Mouse (Mus musculus) thymus, postnatal 10 days (tissue): ENCODE data around the gene Gsap.
A peak's percentile ranks its signal among the peaks of the same experiment; 100 is the strongest.
"Not testable (repeated sequence)": the region's sequence is repeated elsewhere in the genome, so short reads cannot be mapped to it uniquely, and the experiment has no call there.

Experiments
- DNase-seq, 2 experiments: peaks; one replicate each; pipeline ENCODE4 v3.0.0; 2021; ENCODE audit warnings: low spot score in 2 of 2

Gsap gene

DNA sequence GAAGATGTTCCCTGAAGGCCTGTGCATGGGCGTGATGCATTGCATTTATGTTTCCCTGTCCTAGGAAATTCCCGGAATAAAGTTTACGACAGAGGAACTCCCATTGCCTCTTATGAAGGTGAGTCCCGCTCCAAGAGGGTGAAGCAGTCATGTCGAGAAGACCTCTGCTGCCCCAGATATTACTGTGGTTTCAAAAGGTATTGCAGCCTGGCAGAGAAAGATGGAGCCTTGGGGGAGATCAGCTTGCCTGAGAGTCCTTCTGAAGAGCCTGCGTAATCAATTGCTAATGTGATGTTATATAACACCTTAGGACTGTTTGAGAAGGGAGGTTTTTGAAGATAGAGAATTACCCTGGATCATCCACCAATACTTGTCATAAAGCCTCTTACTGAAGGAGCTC, 71.8 kb downstream of the Gsap start:
- DNase-seq: no peak

DNA sequence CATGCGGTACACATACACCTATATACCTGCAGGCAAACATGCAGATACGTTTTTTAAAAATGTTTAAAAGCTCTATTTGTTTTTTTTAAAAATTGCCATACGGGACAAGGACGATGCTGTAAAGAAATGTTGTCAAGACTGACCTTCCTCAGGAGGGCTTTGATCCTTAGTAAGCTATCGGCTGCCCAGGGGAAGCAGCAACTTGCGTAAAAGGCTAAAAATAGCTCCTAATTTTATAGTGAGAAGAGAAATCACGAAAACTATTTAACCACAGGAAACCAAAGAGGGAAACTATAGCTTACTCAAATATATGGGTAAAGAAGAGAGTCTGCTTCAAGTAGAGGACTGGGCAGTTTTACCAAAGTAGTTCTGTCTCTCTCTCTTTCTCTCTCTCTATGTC, 74.7 kb downstream of the Gsap start:
- no peak for DNase-seq

DNA sequence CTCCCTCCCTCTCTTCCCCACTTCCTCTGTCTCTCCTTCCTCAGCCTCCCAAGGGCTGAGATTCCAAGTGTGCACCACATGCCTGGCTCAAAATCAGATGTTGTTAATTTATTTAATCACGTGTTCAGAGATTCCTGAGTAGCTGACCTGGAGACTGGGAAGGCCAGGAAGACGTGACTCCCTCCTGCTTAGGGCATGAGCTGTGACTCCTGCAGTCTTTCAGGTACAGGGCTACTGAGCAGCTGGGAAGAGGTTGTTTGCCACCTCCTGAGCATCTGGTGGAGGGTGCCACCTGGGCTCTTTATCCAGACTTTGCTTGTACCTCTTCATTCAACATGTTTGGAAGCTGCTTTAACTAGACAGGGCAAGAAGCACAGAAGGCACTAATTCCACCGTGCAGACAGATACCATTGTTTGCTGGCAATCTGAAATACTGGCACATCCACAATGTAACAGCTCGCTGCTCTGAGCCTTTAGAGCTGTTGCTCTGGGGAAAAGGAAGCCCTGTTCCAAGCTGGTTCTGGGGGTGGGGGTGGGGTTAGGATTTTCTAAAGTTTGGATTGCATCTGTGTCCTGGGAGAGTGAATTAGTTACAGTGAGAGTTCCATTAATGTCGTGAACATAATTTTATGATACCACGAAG, 75.3 kb downstream of the Gsap start:
- no peak for DNase-seq

DNA sequence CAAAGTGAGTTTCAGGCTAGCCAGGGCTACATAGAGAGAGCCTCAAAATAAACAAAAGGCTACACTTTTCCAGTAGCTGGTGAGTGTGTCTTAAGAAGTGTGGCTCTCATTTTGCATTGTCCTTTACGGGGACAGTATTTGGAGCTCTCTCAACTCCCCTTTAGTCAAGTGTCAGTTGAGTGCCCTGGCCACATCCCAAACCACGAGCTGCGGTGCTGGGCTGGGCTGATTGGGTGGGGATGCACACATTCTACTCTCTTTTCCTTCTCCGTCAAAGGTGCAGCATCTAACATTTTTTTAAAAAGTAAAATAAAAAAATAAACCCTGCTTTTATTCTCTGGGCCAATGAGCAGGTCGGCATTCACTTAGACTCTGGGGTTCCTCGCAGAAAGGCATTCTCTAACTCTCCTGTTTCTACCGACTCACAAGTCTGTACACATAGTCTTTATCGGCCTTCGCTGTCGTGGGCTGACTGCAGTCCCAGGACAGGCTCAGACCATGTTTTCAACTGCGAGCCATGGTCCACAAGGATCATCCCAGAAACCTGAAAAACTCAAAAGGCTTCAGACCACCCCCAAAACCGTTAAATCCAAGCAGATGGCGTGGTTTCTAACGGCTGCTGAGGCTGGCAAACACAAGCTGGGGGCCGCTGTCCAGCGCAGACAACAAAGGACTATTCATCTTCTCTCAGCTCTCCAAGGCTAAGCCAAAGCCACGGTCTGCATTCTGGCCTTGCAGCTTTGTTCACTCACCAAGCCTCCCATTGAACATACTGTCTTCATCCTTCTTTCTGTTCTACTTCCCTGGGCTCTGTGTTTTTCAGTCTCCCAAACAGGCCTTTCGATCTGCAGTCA, 77.4 kb downstream of the Gsap start:
- DNase-seq: no peak

DNA sequence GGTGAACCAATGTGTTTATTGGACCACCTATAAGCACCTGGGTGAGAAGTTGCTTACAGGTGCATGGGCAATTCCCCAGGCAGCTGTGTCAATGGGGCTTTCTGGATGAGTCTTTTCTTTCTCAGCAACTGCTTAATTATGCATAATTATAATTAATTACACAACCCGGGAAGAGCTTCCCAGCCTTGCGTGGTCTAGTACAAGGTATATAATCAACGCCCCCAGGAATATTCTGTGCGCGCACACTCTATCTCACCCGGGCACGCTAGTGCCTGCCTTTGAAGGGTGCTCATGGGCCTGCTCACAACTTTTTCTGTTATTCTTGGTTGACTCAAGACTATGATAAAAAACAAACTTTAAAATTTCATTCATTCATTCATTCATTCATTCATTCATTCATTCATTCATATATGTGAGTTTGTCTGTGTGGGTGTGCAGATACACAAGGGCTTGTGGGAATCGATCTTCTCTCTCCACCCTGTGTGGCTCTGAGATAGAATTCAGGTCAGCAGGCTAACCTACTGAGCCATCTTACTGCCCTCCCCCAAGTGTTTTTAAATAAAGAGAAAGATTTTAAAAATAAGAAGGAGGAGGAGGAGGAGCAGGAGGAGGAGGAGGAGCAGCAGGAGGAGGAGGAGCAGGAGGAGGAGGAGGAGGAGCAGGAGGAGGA, 78.4 kb downstream of the Gsap start:
- no peak for DNase-seq

DNA sequence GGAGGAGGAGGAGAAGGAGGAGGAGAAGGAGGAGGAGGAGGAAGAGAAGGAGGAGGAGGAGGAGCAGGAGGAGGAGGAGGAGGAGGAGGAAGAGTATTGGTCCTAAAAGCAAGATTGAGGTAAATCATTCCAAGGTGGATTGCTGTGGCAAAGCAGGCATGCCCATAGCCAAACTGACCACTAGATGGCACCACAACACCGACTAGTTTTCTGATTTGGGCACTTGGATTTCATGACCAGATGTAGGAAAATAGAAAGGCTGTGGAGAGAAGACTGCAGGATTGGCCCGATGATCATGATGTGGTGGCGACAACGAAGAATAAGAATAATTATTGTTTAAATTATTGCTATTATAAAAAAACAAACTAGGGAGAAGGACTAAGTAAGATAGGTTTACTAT, 79.0 kb downstream of the Gsap start:
- peak; percentile 46 to 81 for DNase-seq

DNA sequence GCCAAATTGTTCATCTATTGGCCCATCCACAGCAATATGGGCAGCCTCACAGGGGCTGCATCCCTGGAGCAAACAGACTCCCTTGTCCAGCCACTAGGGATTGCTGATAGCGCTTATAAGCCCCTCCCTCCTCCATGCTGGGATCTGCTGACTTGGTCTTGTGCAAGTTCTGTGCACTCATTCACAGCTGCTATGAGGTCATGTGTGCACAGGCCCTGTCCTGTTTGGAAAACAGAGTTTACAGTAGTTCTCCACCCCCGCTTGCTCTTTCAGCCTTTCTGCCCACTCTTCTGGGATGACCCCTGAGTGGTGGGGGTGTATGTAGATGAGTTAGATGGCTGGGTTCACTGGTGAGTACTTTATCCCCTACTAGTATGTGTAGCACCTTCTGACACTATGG, 81.0 kb downstream of the Gsap start:
- no peak for DNase-seq

DNA sequence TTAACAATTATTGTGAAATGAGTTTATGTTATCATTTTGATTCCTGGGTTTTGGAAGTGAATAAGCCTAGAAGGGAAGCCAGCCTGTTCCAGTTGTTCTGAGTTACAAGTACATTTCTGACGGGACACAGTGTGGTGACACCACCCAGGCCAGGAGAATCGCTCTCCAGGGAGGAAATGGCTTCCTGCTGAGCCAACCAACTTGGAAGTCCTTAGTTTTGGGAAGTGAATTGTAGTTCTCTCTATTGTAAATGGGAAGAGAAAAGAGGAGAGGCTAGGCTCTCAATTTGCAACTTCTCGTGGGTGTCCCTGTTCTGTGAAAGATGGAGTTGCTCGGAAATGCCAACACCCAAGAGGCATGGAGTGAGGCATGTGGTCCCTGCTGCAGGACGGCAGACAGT, 83.4 kb downstream of the Gsap start:
- no peak for DNase-seq

DNA sequence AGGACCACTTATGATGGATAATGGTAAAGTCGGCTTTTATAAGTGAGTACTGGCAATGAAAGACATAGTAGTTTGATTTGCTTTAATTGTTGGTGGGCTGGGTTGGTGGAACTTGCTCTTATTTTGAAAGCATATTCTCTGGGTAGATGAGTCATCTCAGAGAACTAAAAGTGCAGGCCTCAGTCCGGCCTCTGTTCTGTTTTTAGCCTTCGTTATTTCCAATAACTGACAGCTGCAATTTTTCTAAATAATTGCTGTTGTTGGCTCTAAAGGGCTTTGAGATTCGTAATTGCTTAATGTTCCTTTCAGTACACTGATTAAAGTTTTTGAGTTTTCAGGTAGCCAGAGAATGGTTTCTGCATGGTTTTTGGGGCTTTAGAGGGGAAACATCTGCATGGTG, 84.7 kb downstream of the Gsap start:
- no peak for DNase-seq

DNA sequence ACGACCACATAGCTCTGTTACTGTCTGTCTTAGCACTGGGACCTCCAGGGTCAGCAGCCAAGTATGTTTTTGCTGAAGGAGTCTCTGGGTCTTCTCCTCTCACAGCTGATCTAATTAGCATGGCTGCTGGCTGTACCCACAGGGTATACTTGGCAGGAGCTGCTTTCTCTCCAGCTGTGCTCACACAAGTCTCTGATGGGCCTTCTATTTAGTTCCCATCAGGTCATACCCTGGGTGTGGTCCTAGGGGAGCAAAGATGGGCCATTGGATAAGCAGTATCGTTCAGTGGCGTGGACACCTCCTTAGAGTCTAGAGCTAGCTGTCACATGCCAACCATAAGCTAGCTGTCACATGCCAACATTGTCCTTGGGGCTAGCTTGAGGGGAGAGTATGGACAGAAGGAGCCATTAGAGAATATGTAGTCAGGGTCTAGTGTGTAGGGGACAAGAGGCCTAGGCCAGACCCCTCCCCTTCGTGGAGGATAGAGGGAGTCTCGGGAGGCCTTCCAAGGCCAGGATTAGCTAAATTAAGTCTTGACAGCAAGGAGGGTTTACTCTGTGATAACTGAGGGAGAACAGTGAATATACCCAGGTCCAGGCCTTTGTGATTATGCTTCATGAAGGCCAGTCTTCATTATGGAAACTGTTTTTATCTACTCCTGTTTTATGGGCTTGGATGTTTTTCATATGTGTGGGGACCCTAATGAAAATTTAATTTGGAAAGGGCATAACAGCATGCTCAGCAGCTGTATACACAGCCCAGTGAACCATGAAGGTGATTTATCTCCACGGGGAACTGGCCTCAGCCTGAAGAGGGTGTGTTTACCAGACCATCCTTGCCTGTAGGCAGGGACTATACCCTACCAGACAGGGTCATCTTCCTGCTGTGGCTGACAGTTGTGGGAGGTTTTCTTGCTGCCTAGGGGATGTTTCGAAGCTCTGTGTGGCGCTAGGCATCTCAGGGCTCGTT, 85.6 kb downstream of the Gsap start:
- DNase-seq: no peak

DNA sequence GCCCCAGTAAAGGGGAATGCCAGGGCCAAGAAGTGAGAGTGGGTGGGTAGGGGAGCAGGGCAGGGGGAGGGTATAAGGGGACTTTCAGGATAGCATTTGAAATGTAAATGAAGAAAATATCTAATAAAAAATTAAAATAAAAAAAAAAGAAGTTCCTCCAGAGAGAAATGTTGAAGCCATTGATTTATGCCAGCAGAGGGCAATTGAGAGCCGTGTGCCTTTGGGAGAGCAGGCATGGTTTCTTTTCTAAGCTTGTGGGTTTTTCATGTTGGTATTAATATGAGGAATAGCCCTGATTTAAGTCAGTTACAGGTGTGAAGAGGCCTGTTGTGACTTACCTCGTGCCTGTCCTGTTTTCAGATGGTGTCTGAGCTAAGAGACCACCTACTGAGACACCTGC, 91.6 kb downstream of the Gsap start:
- not testable (repeated sequence) for DNase-seq

DNA sequence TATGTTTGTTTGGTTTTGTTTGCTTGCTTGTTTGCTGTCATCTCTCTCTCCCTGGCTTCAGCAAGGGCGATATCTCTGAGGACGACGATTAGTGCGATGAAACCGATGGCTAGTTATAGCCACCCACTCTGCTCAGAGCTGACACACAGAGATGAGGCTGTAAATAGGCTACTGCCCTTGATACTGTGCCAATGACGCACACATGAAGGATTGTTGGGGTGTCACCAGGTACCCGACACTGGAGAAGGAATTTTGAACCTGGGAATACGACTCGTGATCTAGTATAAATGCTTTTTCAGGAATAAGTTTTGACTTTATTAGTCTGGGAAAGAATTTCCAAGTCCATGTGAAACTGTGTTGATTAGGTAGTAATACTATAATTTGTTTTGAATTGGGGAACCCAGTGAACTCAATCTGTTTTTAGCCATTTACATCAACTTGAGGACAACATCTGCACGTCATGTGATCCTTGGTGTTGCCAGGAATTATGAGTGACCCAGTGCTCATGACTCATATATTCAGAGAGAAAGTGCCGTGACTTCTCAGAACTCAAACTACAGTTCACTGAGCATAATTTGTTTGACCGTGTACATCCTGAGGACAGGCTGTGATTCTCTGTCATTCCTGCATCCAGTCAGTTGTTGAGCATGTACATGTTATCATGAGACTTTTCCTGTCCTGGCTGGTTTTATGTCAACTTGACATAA, 97.5 kb downstream of the Gsap start:
- no peak for DNase-seq

DNA sequence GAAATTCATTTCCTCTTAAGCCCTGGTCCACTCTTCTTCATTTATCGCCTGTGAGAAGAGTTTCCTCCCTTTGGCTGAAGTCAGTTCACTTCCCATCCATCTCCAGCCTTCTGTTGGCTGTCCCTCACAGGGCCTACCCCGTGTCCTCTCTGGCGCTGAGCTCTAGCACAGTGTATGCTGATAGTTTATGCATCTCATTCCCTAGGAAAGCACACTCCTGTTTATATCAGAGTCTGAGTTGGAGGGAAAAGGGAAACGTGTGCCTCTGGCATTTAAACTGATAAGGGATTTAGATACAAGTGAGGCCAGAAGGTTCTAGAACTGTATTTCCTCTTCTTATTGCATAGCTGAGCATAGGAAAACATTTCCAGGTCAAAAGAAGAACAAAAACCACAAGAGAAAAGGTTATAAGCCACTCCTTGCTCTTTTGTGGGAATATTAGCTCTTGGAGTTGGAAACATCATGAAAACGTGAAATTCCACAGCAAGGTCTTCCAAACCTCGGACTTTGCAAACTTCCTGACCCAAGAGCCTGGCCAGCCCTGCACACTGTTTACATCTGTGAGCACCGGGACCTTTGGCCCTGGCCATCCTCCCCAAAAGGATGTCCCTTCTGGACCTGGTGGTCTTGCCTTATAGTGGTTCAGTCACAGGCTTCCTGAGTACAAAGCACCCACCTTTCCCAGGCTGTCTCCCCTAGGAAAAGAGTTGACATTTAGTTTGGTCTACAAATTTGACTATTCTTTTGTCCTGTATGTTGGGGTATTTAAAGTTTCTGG, 102.8 kb downstream of the Gsap start:
- DNase-seq: no peak

DNA sequence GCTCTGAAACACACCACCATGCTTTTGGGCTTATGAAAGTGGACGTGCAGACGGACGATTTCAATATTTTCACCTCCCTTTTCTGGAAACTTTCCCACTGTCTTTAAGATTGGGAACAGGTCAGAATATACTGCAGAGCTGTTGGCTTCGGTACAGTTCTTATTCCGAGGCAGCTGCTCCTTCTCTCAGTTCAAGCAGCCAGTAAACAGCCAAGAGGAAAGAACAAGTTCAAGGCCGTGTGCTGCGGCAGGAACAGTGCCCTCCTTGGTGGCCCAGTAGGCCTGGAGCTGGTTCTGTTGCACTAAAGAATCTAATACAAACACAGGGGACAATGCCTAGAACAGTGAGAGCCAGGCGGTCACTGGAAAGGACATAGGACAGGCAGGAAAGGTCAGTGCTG, 104.5 kb downstream of the Gsap start:
- no peak for DNase-seq

DNA sequence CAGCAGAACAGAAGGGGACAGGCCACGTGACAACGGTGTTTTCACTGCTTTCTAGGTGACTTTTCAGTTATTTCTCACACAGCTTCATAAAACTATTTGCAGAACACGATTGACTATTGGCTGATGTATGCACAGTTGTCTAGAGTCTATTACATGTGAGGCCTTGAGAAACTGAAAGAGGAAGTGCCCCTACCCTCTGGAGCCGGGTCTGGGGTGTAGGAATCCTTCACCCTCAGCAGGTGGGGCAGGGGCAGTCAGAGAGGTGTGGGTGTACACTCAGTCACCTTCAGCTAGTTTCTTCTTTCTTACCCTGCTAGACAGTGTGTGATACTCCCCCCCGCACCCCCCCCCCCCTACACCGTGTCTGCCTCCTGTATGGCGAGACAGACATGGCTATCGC, 109.6 kb downstream of the Gsap start:
- no peak for DNase-seq

DNA sequence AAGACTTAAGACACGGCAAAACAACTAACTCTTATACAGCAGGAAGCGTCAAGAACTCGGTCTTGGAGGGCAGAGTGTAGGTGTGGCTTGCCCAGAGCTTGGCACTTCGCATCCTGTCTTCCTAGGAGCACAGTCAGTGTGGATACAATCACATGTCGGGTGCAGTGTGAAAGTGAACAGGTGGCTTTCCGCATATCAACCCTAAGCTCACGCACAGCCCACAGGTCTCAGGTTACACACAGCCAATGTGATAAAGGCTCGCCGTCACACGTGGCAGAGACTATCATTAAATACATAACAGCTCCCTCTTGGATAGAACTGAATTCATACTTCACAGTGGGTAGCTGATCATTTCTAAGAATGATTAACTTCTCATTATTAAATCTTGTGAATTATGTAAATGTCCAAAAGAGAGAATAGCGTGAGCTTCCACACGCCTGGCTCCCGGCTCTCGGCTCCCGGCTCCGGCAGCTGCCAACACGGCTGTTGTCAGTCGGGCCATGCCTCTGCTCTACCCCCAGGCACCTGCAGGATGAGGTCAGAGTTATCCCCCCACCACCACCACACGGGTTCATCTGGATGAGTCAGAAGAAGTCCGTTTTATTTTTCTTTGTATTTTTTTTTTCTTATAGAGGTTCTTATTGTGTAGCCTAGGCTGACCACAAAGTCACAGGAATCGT, 113.2 kb downstream of the Gsap start:
- DNase-seq: no peak

DNA sequence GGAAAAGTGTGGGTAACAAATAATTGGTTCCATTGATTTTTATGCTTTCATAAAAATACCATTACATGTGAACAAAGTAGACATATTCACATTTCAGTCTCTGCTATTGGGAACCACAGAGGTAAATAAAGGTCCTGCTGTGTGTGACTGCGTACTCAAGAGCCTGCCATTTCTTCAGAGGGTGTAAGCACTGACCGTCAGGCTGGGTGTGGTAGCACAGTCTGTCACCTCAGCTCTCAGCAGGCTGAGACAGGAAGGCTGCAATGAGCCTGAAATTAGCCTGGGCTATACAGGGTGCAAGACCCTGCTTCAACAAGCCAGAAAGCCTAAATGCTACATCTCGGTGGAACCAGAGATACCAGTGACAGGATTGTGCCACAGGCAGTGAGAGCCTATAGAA, 114.0 kb downstream of the Gsap start:
- no peak for DNase-seq

DNA sequence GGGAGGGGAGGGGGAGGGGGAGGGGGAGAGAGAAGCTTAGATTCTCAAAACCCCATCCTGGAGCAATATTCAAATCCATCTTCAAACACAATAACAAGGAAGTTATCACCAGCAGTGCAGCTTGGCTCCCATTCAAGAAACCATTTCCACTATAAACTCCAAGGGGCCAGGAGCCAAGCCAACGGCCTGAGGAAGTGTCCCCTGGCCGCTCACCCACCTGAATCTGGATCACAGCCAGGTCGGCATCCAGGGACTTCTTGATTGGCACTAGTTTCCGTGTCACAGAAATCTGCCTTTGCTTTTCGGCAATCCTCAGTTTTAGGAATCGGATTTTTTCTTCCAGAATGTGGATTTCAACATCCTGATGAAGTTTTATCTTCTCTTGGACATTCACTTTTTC, 115.0 kb downstream of the Gsap start:
- no peak for DNase-seq

DNA sequence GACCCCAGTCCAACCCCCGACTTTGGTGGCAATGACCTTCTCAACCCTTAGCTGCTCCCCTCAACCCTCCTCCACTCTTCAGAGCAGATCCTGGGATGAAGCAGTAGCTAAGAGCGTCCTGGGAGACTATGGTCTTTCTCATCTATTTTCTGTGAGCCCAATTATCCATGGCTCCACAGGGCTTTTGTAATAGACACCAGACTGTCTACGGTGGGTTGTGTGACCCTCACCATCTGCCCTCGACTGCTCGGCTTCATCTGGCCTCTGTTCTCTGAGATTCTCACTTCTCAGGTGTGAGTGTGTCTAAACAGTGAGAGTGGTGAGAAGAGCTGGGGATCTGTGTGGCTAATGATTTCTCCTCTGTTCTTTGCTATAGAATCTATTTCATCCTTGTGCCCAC, 121.1 kb downstream of the Gsap start:
- DNase-seq: no peak

DNA sequence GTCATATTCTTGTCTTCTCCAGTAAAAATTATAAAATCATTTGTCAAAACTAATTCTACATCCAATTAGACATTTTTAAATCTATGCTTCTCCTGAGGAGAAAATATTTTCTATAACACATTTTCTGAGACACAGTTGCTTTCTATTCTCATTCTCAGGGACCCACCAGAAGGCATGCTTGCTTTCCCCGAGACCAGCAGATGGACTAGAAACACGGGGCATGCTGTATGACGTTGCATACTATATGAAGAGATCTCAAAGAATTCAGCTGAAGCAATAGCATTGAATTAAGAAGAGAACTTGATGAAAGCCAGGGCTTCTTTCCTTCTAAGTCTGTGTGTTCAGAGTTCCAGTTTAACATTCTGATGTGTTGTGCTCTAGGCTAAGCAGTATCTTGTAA, 128.6 kb downstream of the Gsap start:
- DNase-seq: no peak
